Mouse (Mus musculus) embryo, embryonic 10.5 days (tissue): ENCODE measurements at regions not wholly inside any gene's neighbourhood (a gene's known extent, or its start where the extent isn't known, plus 50 kb on each side); places are given as distances from the start of the nearest gene placed in this dataset.

Source experiments
- DNase-seq: peaks from one replicate; pipeline ENCODE4 v3.0.0-alpha.2; 2015; ENCODE audit warnings: low spot score

DNA sequence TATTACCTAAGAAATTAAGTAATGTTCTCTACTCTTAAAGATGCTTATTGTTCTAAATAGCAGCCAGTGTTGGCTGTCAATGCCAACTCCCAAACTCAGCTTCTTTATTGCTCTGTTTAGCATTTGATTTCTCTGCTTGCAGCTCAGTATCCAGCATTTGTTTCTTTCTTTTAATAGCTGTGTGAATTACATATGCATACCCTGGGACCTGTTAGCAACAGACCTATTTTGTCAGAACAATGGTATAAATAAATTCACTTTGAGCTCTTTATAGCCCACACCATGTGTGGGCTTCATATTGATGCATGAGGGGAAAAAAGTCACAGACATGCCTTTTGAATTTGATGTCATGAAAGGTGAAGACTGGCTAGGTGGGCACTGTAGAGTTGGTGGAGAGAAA, 732.4 kb downstream of the Nsun3 start:
- no peak for DNase-seq

DNA sequence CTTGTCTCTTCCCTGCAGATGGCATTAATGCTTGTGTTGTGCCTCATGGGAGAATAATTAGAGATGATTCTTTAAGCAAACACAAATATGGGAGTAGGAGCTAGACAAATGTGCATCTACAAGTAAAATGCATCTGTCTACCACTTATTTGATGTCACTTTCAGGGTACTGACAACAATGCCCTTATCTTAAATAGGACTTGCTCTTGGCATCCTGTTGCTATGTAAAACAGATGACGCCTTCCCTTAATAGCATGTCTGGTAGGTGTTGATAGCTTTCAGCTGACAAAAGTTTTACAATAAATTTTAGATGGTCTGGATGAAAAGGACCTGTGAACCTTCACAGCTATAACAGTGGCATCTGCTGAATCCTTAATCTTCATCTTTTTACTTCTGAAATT, 748.6 kb downstream of the Nsun3 start:
- no peak for DNase-seq

GRCm38 (mm10) chr16:61990397-61991070, 796.1 kb downstream of the Nsun3 start:
- DNase-seq: peak; percentile 13
